Mouse (Mus musculus): ENCODE results near the gene Perp. TPM values are rescaled to one million over a fixed set of nuclear protein-coding genes. Genes with fewer than 3 reads are reported as not detected.

Gene Perp
- polyA plus RNA-seq, 1 experiment from 2014 or later = 130 TPM

DNA sequence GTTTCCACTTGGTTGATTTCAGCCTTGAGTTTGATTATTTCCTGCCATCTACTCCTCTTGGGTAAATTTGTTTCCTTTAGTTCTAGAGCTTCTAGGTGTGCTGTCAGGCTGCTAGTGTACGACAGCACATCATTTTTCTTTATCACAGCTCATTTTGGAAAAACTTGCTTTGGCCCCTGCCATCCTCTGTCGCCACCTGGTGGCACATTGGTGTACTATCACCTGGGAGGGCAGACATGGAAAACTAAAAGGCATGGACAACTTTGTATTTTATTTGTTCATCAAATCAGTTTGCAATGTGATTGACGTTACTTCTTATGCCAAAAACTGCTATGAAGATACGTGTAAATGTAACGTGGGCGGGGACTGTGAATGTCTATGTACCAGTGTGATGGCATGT is 59.3 kb downstream of the Perp start:
- ATAC-seq (ENCODE audit: low FRiP score, low read depth) = no peak
- H3K4me3 ChIP-seq = no peak overlapping the region
- no peaks in the 10 kb centered on the region for H3K36me3 ChIP-seq
- WGBS = 21% methylated on average over 6 of the region's 6 CpGs
- H3K9ac ChIP-seq = no peak overlapping the region
- H3K27me3 ChIP-seq = no peaks in the 10 kb centered on the region
- H3K27ac ChIP-seq = no peak overlapping the region
- H3K4me1 ChIP-seq = 0 out of 2 replicates have a peak, but pooled peaks cover 3% of the 10 kb centered on the region
- no peaks in the 10 kb centered on the region for H3K9me3 ChIP-seq
- H3K4me2 ChIP-seq (replicated peaks) = no peak overlapping the region

Other genes starting within 250 kb of the Perp start
- 0.45 and 0.57 TPM in 2 replicates for gene Arfgef3, start 101.1 kb upstream of the Perp start, polyA plus RNA-seq (2015; fragmentation: Nextera tagmentation; extraction: Ambion mirVana)
- gene Gm4922, start 58.2 kb upstream of the Perp start, polyA plus RNA-seq (2015; fragmentation: Nextera tagmentation; extraction: Ambion mirVana) = not detected in 2 replicates
- gene Tnfaip3, start 170.6 kb downstream of the Perp start, polyA plus RNA-seq (2015; fragmentation: Nextera tagmentation; extraction: Ambion mirVana) = 3.2 and 3.9 TPM in 2 replicates